In genomic region chr4:70229874-70230273, GRCm38 (mm10) we compare ENCODE assay signal across 29 mouse cellular contexts.
DNase-seq lines count a peak whose midpoint lies in the region; TF ChIP-seq lines count a peak whose summit lies in the region.
"Had no signal": no experiment of that assay in that cellular context is flagged by ENCODE, and none has a peak within 500 bp of the region (broad histone marks: within the 10 kb centered on the region; RNA-seq: fewer than 3 reads in every experiment).

No protein-coding gene starts in this region.

- H3K27ac ChIP-seq in layer of hippocampus, adult 2 months = 0 out of 2 replicates have a peak overlapping the region, but pooled peaks have one; percentile 14
- H3K27ac ChIP-seq: embryonic facial prominence, embryonic 13.5 days; forebrain, embryonic 13.5 days; gastrocnemius, adult 2 months; hindbrain, embryonic 13.5 days; kidney, embryonic 15.5 days; limb, embryonic 10.5 days; liver, embryonic 15.5 days; macrophage; midbrain, embryonic 15.5 days; neural tube, embryonic 12.5 days had no signal

- no peak for TF ChIP-seq CTCF in layer of hippocampus, adult 2 months (conservative IDR thresholded peaks at IDR 0.05)

- DNase-seq in layer of hippocampus, adult 2 months (ENCODE audit: low spot score in 2 of 2) = peak in 1 of 2 experiments; percentile 32
- no peak for DNase-seq in layer of hippocampus, postnatal 36 days
- DNase-seq in brain, adult 2 months (ENCODE audit: low read depth, low spot score) = peak; percentile 85
- peak; percentile 40 to 59 for DNase-seq in left cerebral cortex, adult 18-20 months (ENCODE audit: low spot score in 2 of 2)
- DNase-seq in right cerebral cortex, postnatal 10 days (ENCODE audit: low spot score in 2 of 2) = peak; percentile 66 to 80
- DNase-seq in kidney, postnatal 14 days = no peak
- DNase-seq in adrenal gland, postnatal 4 days (ENCODE audit: low spot score in 2 of 2) = no peak
- DNase-seq: adrenal gland, adult 2 months; B cell, adult 2 months; cerebellum, adult 18-20 months; cerebellum, postnatal 14 days; embryo, embryonic 11 days; gastrocnemius, adult 2 months; heart, postnatal 36 days; kidney, adult 11 months; kidney, postnatal 4 days; liver; spleen, adult 18-20 months; thymus, postnatal 25 days had no signal

- H3K4me3 ChIP-seq in layer of hippocampus, adult 2 months = no peak overlapping the region
- H3K4me3 ChIP-seq: embryonic facial prominence, embryonic 13.5 days; erythroblast, embryonic 14.5 days; forebrain, embryonic 13.5 days; gastrocnemius, adult 2 months; hindbrain, embryonic 13.5 days; kidney, embryonic 15.5 days; limb, embryonic 10.5 days; liver, embryonic 15.5 days; midbrain, embryonic 15.5 days; neural tube, embryonic 12.5 days had no signal

Comparison
In these comparisons a context has a peak if more than half of its experiments do, and no peak if none do; other contexts are left out.
1. DNase-seq: peak in brain, adult 2 months (single experiment), left cerebral cortex, adult 18-20 months (2 of 2) and right cerebral cortex, postnatal 10 days (2 of 2); none in layer of hippocampus, postnatal 36 days (0 of 2), kidney, postnatal 14 days (single experiment) and adrenal gland, postnatal 4 days (0 of 2).